Mouse (Mus musculus): ENCODE data around the gene Aco2. TPM values are rescaled to one million over a fixed set of nuclear protein-coding genes. Genes with fewer than 3 reads are reported as not detected.

The Aco2 gene
- total RNA-seq, 2 experiments from 2014 or later: 420 to 427 TPM

DNA sequence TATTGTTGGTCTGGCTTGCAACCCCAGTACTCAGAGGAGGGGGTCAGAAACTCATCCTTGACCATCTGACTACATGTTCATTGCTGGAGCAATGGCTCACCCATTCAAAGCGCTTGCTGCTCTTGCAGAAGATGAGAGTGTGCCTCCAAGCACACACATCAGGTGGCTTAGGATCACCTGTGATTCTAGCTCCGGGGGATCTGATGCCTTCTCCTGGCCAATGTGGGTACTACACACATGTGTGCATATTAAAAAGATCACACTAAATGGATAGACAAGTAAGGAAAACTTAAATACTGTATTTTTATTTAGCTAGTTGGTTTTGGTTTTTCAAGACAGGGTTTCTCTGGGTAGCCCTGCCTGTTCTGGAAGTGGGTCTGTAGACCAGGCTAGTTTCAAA is 68.9 kb downstream of the Aco2 start:
- intact Hi-C loops (cut with DNase I): no loop called here
- no peak for DNase-seq (ENCODE audit: extremely low spot score in 1 of 2, low spot score in 2 of 2)
- Histone ChIP-seq H3K27ac (no peak overlapping the region), H3K4me3 (no peak overlapping the region)
- TF ChIP-seq CTCF (IDR thresholded peaks at IDR 0.05): peak; percentile 28

DNA sequence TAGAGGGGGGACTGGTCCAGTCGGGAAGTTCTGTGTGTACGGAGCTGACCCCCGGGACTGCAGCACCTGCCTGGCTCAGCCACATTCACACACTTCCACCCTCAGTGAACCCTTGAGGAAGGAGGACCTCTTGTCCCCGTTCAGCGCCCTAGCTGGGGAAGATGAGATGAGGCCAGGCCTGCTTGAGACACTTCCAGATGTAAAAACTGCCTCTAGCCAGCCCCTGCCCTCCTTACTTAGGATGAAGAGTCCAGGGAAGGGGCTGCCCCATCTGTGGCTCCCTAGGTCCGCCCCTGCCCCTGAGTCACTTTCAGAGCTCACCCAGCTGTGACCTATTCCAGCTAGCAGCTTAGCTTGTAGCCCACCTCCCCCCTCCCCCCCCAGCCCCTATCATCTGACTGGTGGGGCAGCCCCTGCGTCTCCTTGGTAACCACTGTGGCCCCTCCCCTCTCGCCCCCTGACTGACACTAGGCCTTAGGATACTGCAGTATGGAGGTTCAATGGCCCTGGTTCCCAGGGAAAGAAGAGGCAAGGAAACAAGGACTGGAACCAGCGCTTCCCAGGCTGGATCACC is 71.2 kb downstream of the Aco2 start:
- no peak for DNase-seq (ENCODE audit: extremely low spot score in 1 of 2, low spot score in 2 of 2)
- Histone ChIP-seq H3K4me3 (no peak overlapping the region), H3K27ac (no peak overlapping the region)
- intact Hi-C loops (cut with DNase I): no loop called here
- TF ChIP-seq CTCF (IDR thresholded peaks at IDR 0.05): no peak

DNA sequence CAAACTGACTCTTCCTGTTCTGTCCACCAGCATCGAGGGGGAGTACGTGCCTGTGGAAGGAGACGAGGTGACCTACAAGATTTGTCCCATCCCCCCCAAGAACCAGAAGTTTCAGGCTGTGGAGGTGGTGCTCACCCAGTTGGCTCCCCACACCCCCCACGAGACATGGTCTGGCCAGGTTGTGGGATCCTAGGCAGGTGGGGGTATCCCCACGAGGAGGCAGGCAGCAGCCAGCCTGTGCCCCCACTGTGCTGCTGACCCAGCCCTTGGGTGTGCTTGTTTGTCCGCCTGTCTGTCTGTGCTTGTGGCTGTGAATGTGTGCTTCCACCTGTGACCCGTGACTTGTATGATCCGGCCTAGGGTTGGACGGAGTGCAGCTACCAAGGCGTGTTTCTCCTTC is 77.0 kb downstream of the Aco2 start:
- H3K27ac ChIP-seq: no peak overlapping the region
- intact Hi-C loops (cut with DNase I): no loop called here
- no peak overlapping the region for H3K4me3 ChIP-seq
- no peak for TF ChIP-seq CTCF (IDR thresholded peaks at IDR 0.05)
- DNase-seq (ENCODE audit: extremely low spot score in 1 of 2, low spot score in 2 of 2): no peak

DNA sequence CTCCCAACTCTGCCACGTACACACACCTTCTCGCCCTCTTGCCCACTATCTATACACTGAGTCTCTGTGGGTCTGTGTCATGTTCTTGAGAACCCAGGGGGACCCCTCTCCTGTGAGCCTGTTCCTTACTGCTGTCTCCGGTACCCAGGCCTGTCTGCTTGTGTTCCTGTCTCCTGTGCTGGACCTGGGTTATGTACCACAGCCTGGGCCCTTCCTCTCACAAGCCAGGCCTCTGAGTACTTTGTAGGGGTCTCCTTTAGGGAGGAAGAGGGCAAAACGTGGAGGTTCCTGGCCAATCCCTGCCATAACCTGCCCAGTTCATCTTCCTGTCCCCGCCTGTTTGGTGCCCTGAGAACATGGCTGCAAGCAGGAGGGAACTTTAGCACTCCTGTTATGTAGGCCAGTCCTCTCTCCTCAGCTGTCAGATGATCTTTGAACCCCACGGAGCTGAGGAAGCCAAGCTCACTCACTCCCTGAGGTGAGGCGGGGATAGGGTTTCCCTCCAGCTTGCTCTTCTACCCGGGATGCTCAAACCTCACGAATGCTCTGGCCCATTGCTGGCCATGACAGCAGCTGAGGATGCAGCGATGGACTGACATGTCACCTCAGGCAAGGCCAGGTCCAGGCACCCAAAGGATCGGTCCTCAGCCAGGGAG is 77.5 kb downstream of the Aco2 start:
- intact Hi-C loops (cut with DNase I): no loop called here
- no peak for TF ChIP-seq CTCF (IDR thresholded peaks at IDR 0.05)
- no peak for DNase-seq (ENCODE audit: extremely low spot score in 1 of 2, low spot score in 2 of 2)
- Histone ChIP-seq H3K27ac (no peak overlapping the region), H3K4me3 (no peak overlapping the region)

DNA sequence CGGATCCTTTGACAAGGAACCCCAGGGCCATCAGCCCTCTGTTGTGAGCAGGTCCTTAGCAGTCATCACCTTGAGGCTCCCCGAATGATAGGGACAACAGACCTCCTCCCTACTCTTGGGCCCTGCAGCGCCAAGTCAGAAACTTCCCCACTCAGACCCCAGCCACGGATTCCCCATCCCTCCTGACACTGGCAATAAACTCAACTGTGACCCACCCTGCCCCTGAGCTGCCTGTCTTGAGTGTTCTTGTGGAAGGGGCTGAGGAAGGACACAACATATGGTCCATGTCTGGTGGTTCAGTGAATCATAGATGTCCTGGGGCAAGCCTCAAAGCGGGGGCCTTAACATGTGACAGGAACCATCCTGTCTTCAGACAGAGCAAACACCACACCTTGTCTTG is 78.6 kb downstream of the Aco2 start:
- TF ChIP-seq CTCF (IDR thresholded peaks at IDR 0.05): no peak
- intact Hi-C loops (cut with DNase I): no loop called here
- H3K27ac ChIP-seq: no peak overlapping the region

DNA sequence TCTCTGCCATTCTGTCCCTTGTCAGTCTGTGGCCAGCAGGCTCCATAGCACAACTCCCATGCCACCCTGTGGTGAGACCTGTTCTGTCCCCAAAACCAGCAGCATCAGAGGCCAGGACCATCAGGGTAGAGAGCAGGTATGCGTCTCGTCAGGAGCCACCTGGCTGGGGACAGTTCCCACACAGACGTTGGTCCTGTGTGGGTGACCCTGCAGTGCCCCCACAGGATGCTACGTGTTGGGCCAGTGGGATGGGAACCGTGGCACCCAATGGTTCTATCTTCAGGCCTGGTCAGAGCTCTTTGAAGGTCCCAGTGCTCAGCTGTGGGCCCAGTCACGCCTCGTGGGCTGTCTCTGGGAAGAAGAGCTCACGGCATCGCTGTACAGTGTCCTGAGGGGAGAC is 79.0 kb downstream of the Aco2 start:
- TF ChIP-seq CTCF (IDR thresholded peaks at IDR 0.05): no peak
- no peak for DNase-seq (ENCODE audit: extremely low spot score in 1 of 2, low spot score in 2 of 2)

More for the DNA sequence above, 78.6 kb downstream of the Aco2 start:
- H3K4me3 ChIP-seq: no peak overlapping the region
- no peak for DNase-seq (ENCODE audit: extremely low spot score in 1 of 2, low spot score in 2 of 2)

DNA sequence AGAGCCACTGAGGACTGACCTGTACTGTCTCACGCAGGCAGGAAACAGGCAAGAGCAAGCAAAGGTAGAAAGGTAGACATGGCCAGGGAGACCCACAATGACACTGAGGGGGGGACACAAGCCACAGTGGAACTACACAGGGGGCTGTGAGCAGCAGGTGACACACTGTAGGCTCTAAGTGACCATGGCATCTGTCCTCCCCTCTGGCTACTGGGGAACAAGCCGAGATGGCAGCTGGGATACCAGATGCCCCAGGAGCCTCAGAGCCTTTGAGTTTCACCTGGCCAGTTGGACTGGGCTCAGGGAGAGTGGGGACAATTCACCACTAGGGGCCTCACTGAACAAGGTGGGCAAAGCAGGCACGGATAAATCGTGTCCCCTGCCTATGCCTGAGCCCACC is 80.2 kb downstream of the Aco2 start:
- TF ChIP-seq CTCF (IDR thresholded peaks at IDR 0.05): no peak; the same call in none of the 2 replicates
- intact Hi-C loops (cut with DNase I): no loop called here
- no peak overlapping the region for H3K4me3 ChIP-seq
- H3K27ac ChIP-seq: no peak overlapping the region
- no peak for DNase-seq (ENCODE audit: extremely low spot score in 1 of 2, low spot score in 2 of 2)

More for the DNA sequence above, 79.0 kb downstream of the Aco2 start:
- Histone ChIP-seq H3K4me3 (no peak overlapping the region), H3K27ac (no peak overlapping the region)
- intact Hi-C loops (cut with DNase I): no loop called here

DNA sequence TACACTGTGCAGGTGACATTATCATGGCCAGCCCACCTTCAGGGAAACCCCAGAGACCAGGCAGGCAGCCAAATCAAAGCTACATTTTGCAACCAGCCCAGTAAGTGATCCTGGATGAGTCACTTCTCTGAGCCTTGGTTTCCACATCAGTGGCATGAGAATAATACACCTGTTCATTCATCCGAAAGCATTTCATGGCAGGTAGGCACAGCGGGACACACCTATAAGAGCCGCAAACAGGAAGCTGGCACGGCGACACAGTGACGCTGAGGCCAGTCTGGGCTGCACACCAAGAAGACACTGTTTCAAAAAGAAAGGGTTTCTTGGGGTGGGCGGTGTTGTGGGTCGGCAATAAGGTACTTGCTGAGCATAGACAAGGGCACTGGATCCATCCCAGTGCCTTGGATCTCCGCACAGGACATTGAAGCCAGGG is 82.1 kb downstream of the Aco2 start:
- H3K27ac ChIP-seq: no peak overlapping the region
- H3K4me3 ChIP-seq: no peak overlapping the region
- intact Hi-C loops (cut with DNase I): no loop called here
- no peak for TF ChIP-seq CTCF (IDR thresholded peaks at IDR 0.05)
- DNase-seq (ENCODE audit: extremely low spot score in 1 of 2, low spot score in 2 of 2): no peak

DNA sequence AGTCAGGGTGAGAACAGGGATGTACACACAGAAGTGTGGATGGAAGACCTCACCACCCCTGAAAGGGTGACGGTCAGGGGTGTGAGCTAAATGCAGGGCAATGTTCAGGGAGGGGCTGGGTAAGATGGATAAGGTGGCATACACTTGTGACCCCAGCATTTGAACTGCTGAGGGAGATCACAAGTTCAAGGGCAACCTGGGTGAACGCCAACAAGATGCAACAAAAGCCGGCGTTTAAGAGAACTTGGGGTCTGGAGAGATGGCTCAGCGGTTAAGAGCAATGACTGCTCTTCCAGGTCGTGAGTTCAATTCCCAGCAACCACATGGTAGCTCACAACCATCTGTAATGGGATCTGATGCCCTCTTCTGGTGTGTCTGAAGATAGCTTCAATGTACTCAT is 82.6 kb downstream of the Aco2 start:
- intact Hi-C loops (cut with DNase I): loop anchor here (5.0 kb wide), 1 partner anchor 83 kb away; no protein-coding TSS in a partner anchor
- DNase-seq (ENCODE audit: extremely low spot score in 1 of 2, low spot score in 2 of 2): no peak
- no peak overlapping the region for H3K4me3 ChIP-seq
- no peak overlapping the region for H3K27ac ChIP-seq
- no peak for TF ChIP-seq CTCF (IDR thresholded peaks at IDR 0.05)

DNA sequence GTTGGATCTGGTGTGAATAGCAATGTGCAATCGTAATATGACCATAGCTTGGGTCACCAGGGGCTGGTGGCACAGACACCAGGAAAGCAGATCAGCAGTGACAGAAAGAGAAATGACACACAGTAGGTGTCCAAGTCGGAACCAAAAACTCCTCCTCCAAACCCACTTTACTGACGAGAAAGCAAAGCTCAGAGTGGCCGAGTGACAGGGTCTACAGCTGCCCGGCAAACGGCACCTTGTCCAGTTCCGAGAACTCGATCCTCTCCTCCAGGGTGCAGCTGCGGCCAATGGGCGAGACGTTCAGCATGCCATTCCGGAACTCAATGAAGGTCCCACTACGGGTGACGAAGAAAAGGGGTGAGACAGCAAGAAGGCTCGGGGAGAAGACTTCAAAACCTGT is 83.3 kb downstream of the Aco2 start:
- TF ChIP-seq CTCF (IDR thresholded peaks at IDR 0.05): no peak
- DNase-seq (ENCODE audit: extremely low spot score in 1 of 2, low spot score in 2 of 2): no peak
- H3K27ac ChIP-seq: no peak overlapping the region
- intact Hi-C loops (cut with DNase I): loop anchor here (5.0 kb wide), 1 partner anchor 82 kb away; no protein-coding TSS in a partner anchor
- H3K4me3 ChIP-seq: no peak overlapping the region

DNA sequence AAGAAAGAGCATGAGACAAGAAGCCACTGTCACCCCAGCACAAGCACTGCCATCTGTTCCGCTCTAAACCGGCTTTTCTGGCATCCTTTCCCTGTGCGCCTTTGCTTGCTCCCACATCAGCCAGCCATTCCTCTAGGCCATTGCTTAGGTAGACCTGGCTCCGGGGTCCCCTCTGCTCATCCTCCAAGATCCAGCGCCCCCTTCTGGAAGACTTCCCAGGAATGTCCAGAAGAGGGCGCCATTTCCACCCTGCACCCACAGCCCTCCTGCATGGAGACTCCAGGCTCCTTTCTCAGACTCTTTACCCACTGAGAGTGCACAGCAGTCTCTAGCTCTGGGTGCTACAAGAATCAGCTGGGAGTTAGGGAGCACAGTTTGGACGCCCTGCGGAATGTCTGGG is 84.3 kb downstream of the Aco2 start:
- H3K27ac ChIP-seq: peak overlapping the region; percentile 45; the same call in 1 of the 2 replicates
- intact Hi-C loops (cut with DNase I): loop anchor here (2.0 to 5.0 kb wide), 2 partner anchors 18 to 81 kb away; no protein-coding TSS in a partner anchor
- DNase-seq (ENCODE audit: extremely low spot score in 1 of 2, low spot score in 2 of 2): peak in 1 of 2 experiments; percentile 60
- H3K4me3 ChIP-seq: no peak overlapping the region
- TF ChIP-seq CTCF (IDR thresholded peaks at IDR 0.05): peak; percentile 82

DNA sequence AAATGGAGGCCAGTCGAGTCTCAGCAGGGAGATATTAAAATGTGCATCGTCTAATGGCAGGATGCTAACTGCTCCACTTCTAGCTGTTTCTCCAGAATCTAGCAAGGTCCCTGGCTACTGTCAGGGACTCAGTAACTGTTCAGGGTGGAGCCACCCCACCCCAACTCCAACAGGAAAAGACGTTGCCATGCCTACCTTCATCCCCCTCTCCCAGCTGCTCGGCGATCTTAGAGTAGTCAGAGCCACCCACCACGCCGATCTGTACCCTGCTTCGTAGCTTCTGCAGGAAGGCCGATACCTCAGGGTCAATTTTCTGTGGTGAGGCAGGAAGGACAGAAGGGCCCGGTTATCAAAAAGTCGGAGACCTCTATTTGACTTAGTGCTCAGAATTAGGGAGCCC is 85.5 kb downstream of the Aco2 start:
- intact Hi-C loops (cut with DNase I): loop anchor here (2.0 to 5.0 kb wide), 2 partner anchors 19 to 80 kb away; no protein-coding TSS in a partner anchor
- no peak for TF ChIP-seq CTCF (IDR thresholded peaks at IDR 0.05)
- no peak for DNase-seq (ENCODE audit: extremely low spot score in 1 of 2, low spot score in 2 of 2)
- H3K27ac ChIP-seq: peak overlapping the region; percentile 55
- no peak overlapping the region for H3K4me3 ChIP-seq
